Mouse (Mus musculus) regulatory T cell (primary cell): ENCODE measurements around the gene Traf5.

Experiments used
- in situ Hi-C: fragments of 300-600 bp; cut with MboI, MseI; formaldehyde crosslinking; loops from one replicate; pipeline ENCODE4 v1.15.1; 2025; ENCODE audit warnings: high pct_unique_total_duplicates

The Traf5 gene

DNA sequence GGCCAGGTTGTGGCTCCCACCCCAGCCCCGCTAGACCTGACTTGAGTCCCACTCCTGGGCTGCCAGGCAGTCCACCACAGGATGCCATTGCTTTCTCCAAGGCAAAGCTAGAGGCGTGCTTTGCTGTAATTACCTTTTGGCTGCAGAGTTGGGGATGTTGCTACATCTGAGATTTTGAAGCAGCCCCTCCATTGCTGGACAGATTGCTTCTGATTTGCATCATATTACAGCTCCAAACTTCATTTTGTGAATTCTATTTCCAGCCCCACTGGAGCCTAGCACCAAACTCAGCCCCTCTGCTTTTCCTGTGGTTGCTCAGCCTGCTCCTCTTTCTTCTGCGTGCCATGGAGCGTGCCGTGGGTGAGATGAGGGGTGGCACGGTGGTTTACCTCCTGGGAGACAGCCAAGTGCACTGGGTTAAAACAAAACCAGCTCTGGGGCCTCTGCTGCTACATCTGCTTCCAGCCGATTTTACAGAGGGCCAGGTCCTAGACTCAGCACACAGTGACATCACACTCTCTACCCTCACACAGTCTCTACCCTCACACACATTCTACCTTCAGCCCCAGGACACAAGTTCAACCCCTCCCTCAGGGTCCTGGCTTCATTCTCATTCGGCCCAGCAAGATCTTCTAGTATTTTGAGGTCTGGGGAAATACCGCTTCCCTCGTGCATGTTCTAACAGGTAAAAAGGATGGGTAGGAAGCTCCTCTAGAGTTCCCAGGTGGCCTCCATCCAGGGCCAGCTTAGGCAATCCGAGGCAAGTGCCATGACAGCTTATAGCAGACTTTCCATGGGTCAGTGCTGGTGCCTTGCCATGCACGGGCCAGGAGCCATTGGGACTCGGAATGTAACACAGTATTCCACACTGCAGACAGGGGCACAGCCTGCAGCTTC lies 117.6 kb downstream of the Traf5 start:
- in situ Hi-C loops, result no loop called here

DNA sequence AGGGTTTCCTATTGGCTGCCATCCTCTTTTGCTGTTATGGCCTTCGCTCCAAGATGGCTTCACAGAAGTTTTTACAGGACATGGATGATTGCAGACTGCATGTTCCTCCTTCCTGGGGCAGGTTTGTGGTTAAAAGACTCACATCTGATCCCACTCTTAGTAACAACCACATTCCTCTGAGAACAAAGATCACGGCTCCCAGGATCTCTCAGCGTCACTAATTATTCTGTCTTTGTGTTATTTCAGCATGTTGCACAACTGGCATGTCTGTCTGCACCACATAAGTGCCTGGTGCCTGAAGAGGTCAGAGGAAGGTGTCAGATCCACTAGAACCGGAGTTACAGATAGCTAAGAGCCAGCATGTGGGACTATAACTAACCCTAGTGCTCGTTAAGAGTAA lies 122.4 kb downstream of the Traf5 start:
- in situ Hi-C loops, result loop anchor here (5.0 kb wide), 1 partner anchor 122 kb away; the partner anchor contains the start of gene Traf5

- in situ Hi-C loops, result loop anchor here (5.0 kb wide), 1 partner anchor 127 kb away; the partner anchor contains the start of gene Traf5
These were observed 127.4 kb downstream of the Traf5 start for GRCm38 (mm10) chr1:191964773-191965481.

DNA sequence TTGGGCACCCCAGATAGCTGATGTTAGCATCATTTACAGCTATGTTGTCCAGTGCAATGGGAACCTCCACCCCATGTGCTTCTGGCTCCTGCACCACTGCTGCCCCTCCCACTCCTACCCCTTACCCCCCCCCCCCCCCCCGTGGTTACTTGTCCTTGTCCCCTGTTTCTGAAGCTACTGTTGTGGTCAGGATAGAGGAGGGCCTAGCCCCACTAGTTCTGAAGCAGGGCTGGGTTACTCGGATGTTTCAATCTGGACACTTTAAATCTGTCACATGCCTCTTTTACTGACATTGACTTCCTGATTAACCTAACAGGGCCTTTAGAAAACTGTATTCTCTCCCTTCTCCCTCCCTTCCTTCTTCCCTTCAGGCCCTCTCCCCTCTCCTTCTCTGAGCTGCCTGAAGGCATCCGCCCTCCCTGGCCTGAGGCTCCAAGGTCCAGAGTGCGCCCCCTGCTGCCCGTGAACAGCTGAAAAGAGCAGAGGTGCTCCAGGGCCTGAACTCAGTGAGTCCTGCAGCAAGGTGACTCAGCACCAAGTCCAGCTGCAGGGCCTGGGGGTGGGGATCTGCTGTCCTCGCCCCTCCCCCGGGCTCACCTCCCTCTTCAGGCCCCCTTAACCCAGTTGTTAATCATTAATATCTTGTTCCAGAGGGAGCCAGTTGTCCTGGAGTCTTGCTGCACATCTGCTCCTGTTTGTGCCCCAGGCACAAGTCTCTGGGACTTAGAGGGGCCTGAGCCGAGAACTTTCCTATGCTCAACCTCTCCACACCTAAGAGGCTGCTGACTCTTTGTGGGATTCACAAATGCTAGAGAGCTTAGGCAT lies 128.2 kb downstream of the Traf5 start:
- in situ Hi-C loops, result no loop called here

- in situ Hi-C loops, result no loop called here
These were observed 128.9 kb downstream of the Traf5 start for GRCm38 (mm10) chr1:191963413-191963812.

DNA sequence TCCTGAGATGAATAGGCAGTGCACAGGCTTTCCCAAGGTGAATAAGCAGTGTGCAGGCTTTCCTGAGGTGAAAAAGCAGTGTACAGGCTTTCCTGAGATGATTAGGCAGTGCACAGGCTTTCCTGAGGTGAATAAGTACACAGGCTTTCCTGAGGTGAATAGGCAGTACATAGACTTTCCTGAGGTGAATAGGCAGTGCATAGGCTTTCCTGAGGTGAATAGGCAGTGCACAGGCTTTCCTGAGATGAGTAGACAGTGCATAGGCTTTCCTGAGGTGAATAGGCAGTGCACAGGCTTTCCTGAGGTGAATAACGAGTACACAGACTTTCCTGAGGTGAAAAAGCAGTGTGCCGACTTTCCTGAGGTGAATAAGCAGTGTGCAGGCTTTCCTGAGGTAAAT lies 131.4 kb downstream of the Traf5 start:
- in situ Hi-C loops, result no loop called here

DNA sequence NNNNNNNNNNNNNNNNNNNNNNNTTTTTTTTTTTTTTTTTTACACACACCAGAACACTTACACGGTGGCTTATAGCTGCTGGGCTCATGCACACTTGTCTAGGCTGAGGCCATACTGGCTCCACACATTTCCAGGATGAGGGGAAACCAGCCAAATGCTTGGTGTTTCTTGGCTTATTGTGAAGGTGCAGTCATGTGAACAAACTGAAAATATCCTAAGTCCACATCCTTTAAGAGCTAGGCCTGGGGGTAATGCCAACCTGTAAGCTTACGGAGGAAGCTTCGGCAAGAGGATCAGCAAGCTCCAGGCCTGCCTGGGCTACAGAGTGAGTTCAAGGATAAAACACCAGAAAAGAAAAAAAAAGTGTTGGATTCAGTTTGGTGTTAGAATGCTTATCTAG lies 135.0 kb downstream of the Traf5 start:
- in situ Hi-C loops, result no loop called here

DNA sequence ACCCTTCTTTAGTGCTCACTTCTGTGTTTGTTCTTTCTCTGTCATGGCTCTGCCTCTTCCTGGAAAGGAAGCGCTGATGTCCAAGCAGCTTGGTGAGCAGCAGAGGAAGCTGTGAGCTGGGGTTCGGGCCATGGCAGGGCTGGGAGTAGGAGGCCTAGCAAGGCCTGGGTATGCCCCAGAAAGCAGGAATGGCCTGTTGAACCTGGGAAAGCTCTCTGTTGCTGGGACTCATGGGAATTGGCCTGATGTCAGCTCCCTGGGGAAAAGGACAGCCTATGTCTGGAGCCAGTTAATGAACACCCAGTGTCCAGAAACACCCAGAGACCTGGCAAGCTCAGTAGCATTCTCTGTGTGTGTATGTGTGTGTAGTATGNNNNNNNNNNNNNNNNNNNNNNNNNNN lies 135.5 kb downstream of the Traf5 start:
- in situ Hi-C loops, result no loop called here

GRCm38 (mm10) chr1:191956261-191956660 lies 136.1 kb downstream of the Traf5 start:
- in situ Hi-C loops, result no loop called here

DNA sequence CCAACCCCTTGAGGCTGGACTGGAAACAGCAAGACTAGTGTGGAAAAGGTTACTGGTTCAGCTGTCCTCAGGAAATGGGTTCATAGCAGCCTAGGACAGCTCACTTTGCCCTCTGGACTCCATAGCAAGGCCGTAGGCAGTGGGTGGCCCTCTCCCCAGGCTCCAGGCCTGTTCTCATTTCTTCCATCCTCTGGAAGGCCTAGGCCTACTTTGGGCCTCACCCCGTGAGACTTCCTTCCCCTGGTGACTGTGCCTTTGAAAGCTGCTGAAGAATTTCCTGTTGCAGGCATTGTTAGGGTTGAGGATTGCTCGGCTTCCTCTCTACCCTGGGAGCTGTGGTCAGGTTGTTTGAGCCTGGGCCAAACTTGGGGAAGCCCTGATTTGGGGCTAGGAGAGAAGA lies 137.3 kb downstream of the Traf5 start:
- in situ Hi-C loops, result no loop called here

DNA sequence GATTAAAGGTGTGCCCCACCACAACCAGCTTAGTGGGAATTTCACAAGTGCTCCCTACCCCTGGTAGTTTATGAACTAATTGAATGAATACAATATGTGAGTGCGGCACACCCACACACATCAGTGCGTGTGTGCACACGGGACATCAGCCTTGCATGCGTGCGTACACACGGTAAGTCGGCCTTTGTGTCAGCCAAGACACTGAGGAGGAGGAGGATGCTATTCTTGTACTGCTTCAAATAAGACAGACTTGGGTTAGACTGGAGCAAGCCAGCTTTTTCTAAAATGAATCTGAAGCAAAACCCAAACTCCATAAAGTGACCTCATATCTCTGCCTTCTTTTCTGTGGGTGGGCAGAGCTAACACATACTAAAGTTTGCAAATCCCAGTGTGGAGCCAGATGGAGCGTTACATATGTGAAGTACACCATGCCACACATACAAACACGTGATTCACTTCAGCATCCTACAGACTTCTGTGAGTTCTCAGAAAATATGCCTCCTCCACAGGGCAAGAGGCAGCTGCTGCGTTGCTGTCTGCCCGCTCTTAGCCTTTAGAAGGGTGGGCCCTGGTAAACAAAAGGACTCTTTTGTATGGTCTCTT lies 139.5 kb downstream of the Traf5 start:
- in situ Hi-C loops, result no loop called here

DNA sequence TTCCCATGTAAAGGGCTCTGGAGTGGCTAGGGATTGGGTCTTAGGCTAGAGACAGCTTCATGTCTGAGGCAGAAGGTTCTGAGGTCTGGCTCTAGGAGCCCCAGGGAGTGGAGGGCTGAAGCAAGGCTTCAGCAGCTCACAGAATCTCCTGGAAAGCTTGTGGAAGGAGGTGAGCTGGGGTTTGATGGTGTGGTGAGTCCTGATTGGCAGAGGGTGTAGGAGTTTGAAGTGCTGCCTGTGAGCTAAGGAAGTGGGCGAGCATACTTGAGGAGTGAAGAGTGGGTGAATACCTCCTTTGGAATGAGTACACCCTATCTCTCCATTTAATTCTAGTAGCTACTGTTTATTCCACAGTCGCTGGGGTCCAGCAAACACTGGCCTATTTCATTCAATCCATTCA lies 141.7 kb downstream of the Traf5 start:
- in situ Hi-C loops, result no loop called here

- in situ Hi-C loops, result no loop called here
These were observed 143.8 kb downstream of the Traf5 start for GRCm38 (mm10) chr1:191948600-191948999.

DNA sequence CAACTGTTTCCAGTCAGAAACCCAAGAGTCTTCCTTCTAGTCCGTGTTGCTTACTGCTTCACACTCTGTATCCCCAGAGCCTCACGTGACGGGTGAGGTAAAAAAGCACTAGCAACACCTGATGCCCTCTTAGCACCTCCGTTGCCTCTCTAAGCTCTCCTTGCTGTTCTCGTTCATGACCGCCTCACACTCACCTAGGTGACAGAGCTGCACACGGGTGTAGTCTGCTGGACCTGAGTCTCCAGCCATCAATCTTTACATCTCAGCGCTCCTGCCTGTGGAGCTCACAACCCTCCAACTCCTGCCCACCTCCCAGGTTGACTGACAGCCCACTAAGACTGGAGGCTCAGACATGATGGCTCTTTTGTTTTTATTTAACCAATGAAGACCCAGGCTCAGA lies 144.6 kb downstream of the Traf5 start:
- in situ Hi-C loops, result no loop called here
